Mouse (Mus musculus) ovary, postnatal 36 days (tissue): ENCODE measurements at regions not wholly inside any gene's neighbourhood (a gene's known extent, or its start where the extent isn't known, plus 50 kb on each side); places are given as distances from the start of the nearest gene placed in this dataset.

ENCODE experiments used
- DNase-seq: peaks from one replicate; pipeline ENCODE4 v3.0.0; 2022; ENCODE audit warnings: low spot score, mixed read lengths

GRCm38 (mm10) chr10:9295269-9295668 is 379.7 kb downstream of the Samd5 start:
- no peak for DNase-seq

- no peak for DNase-seq
Measured at GRCm38 (mm10) chr10:9294620-9295019, 380.4 kb downstream of the Samd5 start.

GRCm38 (mm10) chr10:9291456-9292146 is 383.4 kb downstream of the Samd5 start:
- DNase-seq, result no peak

- no peak for DNase-seq
Measured at GRCm38 (mm10) chr10:9272940-9273339, 387.1 kb upstream of the Sash1 start.

- no peak for DNase-seq
Measured at GRCm38 (mm10) chr10:9272243-9272642, 386.4 kb upstream of the Sash1 start.

- DNase-seq, result no peak
Measured at GRCm38 (mm10) chr10:9265528-9265927, 379.7 kb upstream of the Sash1 start.

- DNase-seq, result no peak
Measured at GRCm38 (mm10) chr10:9264309-9265000, 378.6 kb upstream of the Sash1 start.

- no peak for DNase-seq
Measured at GRCm38 (mm10) chr10:9258705-9259104, 372.8 kb upstream of the Sash1 start.

- no peak for DNase-seq
Measured at GRCm38 (mm10) chr10:9252941-9253217, 367.0 kb upstream of the Sash1 start.

- no peak for DNase-seq
Measured at GRCm38 (mm10) chr10:9252120-9252940, 366.5 kb upstream of the Sash1 start.

GRCm38 (mm10) chr10:9243281-9243618 is 357.4 kb upstream of the Sash1 start:
- DNase-seq, result no peak

- DNase-seq, result no peak
Measured at GRCm38 (mm10) chr10:9242596-9243280, 356.9 kb upstream of the Sash1 start.

- DNase-seq, result no peak
Measured at GRCm38 (mm10) chr10:9239956-9240355, 354.1 kb upstream of the Sash1 start.

- no peak for DNase-seq
Measured at GRCm38 (mm10) chr10:9231751-9232150, 345.9 kb upstream of the Sash1 start.

- DNase-seq, result no peak
Measured at GRCm38 (mm10) chr10:9229116-9229515, 343.2 kb upstream of the Sash1 start.

- DNase-seq, result no peak
Measured at GRCm38 (mm10) chr10:9227361-9227760, 341.5 kb upstream of the Sash1 start.

- DNase-seq, result no peak
Measured at GRCm38 (mm10) chr10:9210646-9211045, 324.8 kb upstream of the Sash1 start.

- DNase-seq, result no peak
Measured at GRCm38 (mm10) chr10:9204096-9204495, 318.2 kb upstream of the Sash1 start.

- no peak for DNase-seq
Measured at GRCm38 (mm10) chr10:9203323-9203722, 317.5 kb upstream of the Sash1 start.

GRCm38 (mm10) chr10:9202922-9203321 is 317.1 kb upstream of the Sash1 start:
- no peak for DNase-seq

GRCm38 (mm10) chr10:9174997-9175396 is 289.1 kb upstream of the Sash1 start:
- no peak for DNase-seq

GRCm38 (mm10) chr10:9173509-9173908 is 287.6 kb upstream of the Sash1 start:
- no peak for DNase-seq

GRCm38 (mm10) chr10:9168725-9169124 is 282.9 kb upstream of the Sash1 start:
- DNase-seq, result no peak
